Mouse (Mus musculus) macrophage (primary cell): ENCODE measurements around the gene Gabrp. TPM values are rescaled to one million over a fixed set of nuclear protein-coding genes. Genes with fewer than 3 reads are reported as not detected.

ENCODE experiments used
- H3K27ac ChIP-seq: fragments of 350-480 bp; formaldehyde crosslinking; 2 replicates; pipeline ENCODE4 v1.9.0; 2021
- H3K36me3 ChIP-seq: fragments of 350-480 bp; formaldehyde crosslinking; 2 replicates; pipeline ENCODE4 v1.9.0; 2021; ENCODE audit errors: inconsistent target
- H3K4me3 ChIP-seq: fragments of 350-480 bp; formaldehyde crosslinking; 2 replicates; pipeline ENCODE4 v1.9.0; 2021; ENCODE audit errors: inconsistent target
- H3K79me2 ChIP-seq: fragments of 350-480 bp; formaldehyde crosslinking; 2 replicates; pipeline ENCODE4 v1.9.0; 2021; ENCODE audit errors: inconsistent target
- WGBS: methylation state at CpG from one replicate; pipeline ENCODE4 v1.1.7; 2026; ENCODE audit warnings: inconsistent platforms; ENCODE audit not compliant: missing documents; 5-methylcytosine and 5-hydroxymethylcytosine counted together
- polyA plus RNA-seq: library from polyadenylated mRNA; stranded (reverse); fragments of 250-400 nt; gene quantifications from 3 replicates; pipeline ENCODE4 v1.2.4, GENCODE M21; 2018; ENCODE audit warnings: inconsistent platforms

Gene Gabrp
- polyA plus RNA-seq, 1 experiment from 2014 or later = not detected

- H3K4me3 ChIP-seq = no peak overlapping the region
- no peak overlapping the region for H3K27ac ChIP-seq
- H3K79me2 ChIP-seq = no peaks in the 10 kb centered on the region
- 89% methylated on average over 14 of the region's 14 CpGs for WGBS
- H3K36me3 ChIP-seq = no peaks in the 10 kb centered on the region
Observed at GRCm38 (mm10) chr11:33550861-33551560, 27.7 kb downstream of the Gabrp start.

- 73% methylated on average over 2 of the region's 2 CpGs for WGBS
- Histone ChIP-seq H3K4me3 (no peak overlapping the region), H3K36me3 (no peaks in the 10 kb centered on the region), H3K27ac (no peak overlapping the region), H3K79me2 (no peaks in the 10 kb centered on the region)
Observed at GRCm38 (mm10) chr11:33547386-33547785, 31.4 kb downstream of the Gabrp start.

DNA sequence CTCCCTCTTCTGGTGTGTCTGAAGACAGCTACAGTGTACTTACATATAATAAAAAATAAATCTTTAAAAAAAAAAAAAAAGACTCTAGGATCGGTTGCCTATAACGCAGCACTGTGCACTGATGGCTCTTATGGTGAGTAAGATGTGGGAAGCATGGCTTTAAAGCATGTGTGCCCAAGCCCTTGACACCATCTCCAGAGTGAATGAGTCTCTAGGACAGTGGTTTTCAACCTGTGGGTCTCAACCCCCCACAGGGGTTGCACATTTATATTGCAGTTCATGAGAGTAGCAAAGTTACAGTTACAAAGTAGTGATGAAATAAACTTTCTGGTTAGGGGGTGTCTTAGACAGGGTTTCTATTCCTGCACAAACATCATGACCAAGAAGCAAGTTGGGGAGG is 33.8 kb downstream of the Gabrp start:
- H3K27ac ChIP-seq = no peak overlapping the region
- no peaks in the 10 kb centered on the region for H3K79me2 ChIP-seq
- WGBS = 87% methylated on average over 2 of the region's 2 CpGs
- no peak overlapping the region for H3K4me3 ChIP-seq
- H3K36me3 ChIP-seq = no peaks in the 10 kb centered on the region

- Histone ChIP-seq H3K27ac (no peak overlapping the region), H3K79me2 (no peaks in the 10 kb centered on the region), H3K36me3 (no peaks in the 10 kb centered on the region), H3K4me3 (no peak overlapping the region)
- WGBS = 79% methylated on average over 11 of the region's 11 CpGs
Observed at GRCm38 (mm10) chr11:33544121-33544520, 34.6 kb downstream of the Gabrp start.

- 78% methylated on average over 5 of the region's 5 CpGs for WGBS
- Histone ChIP-seq H3K36me3 (no peaks in the 10 kb centered on the region), H3K27ac (no peak overlapping the region)
Observed at GRCm38 (mm10) chr11:33537390-33538125, 41.2 kb downstream of the Gabrp start.

DNA sequence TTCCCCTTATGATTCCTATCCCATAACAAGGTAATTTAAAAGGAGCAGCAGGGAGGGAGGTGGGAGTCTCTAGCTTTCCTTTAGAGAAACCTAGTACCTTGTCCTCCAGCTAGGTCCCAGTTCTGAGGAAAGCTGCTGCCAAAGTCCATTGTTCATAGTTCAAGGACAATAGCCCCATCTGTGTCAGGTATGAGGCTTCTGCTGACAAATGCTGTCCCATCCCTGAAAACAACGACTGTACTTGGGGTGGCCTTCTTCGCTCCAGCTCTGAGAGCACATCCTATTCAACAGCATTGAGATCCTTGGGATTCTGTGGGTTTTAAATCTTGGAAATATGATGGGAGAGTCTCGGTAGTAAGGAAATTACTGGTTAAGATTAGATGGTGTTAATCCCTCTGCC is 42.1 kb downstream of the Gabrp start:
- Histone ChIP-seq H3K4me3 (no peak overlapping the region), H3K27ac (no peak overlapping the region), H3K36me3 (no peaks in the 10 kb centered on the region), H3K79me2 (no peaks in the 10 kb centered on the region)
- WGBS = 95% methylated on average over 3 of the region's 3 CpGs

More at GRCm38 (mm10) chr11:33537390-33538125, 41.2 kb downstream of the Gabrp start:
- no peaks in the 10 kb centered on the region for H3K79me2 ChIP-seq
- no peak overlapping the region for H3K4me3 ChIP-seq

DNA sequence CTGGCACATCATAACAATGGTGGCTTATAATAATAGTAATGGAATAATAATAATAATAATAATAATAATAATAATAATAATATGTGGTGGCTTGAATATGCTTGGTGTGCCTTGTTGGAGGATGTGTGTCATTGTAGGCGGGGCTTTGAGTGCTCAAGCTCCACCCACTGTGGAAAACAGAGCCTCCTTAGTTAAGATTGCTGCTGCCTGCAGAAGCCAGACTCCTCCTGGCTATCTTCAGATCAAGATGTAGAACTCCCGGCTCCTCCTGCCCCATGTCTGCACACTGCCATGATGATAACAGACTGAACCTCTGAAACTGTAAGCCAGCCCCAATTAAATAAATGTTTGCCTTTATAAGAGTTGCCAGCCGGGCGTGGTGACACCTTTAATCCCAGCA is 44.2 kb downstream of the Gabrp start:
- 83% methylated on average over 3 of the region's 4 CpGs for WGBS
- no peaks in the 10 kb centered on the region for H3K36me3 ChIP-seq
- H3K79me2 ChIP-seq = no peaks in the 10 kb centered on the region
- H3K4me3 ChIP-seq = no peak overlapping the region
- no peak overlapping the region for H3K27ac ChIP-seq

DNA sequence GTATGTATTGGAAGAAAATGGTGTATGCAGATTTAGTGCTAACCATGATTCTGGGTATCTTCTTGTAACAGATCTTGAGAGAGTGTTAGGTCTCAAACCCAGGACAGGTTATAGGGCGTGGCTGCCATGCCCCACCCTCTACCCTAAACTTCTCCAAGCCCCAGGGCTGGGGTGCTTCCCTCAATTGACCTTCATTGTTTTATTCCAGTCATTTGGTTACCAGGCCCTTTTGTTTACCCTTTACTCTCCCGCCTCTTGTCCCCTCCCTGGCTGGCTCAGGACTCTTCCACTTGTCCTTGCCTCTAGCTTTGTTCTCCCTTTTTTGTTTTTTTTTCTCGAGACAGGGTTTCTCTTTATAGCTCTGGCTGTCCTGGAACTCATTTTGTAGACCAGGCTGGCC is 45.2 kb downstream of the Gabrp start:
- no peaks in the 10 kb centered on the region for H3K79me2 ChIP-seq
- no peak overlapping the region for H3K4me3 ChIP-seq
- H3K36me3 ChIP-seq = no peaks in the 10 kb centered on the region
- no peak overlapping the region for H3K27ac ChIP-seq
- WGBS = 58% methylated on average over 3 of the region's 3 CpGs

- no peak overlapping the region for H3K4me3 ChIP-seq
- WGBS = 36% methylated on average over 2 of the region's 2 CpGs
- no peak overlapping the region for H3K27ac ChIP-seq
- H3K79me2 ChIP-seq = no peaks in the 10 kb centered on the region
- no peaks in the 10 kb centered on the region for H3K36me3 ChIP-seq
Observed at GRCm38 (mm10) chr11:33529576-33529975, 49.2 kb downstream of the Gabrp start.

DNA sequence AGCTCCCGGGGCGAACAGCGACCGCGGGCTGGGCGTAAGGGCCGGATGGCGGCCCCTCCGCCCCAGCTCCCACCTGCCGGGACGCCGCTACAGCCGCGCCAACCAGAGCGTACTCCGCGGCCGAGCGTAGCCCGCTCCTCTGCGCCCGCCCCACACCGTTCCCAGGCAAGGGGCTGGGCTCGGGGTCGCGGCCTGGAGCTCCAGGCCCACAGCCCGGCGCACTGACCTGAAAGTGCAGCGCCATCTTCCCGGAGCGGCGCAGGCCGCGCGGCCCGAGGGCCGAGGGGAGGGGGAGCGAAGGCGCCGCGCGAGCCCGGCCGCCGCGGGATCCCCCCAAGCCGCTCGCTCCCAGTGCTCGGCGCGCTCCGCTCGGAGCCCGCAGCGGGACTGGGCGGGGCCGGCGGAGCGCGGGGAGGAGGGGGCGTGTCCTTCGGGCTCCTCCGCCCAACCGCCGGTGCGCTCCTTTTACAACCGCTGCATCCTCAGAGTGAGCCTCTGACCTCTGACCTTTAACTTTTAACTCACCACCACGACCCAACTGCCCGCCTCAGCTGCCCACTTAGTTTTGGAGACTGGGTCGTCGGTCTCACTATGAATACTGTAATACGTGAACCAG is 65.3 kb downstream of the Gabrp start, which contains the start of gene Ranbp17:
Gene Ranbp17, minus strand, starts transcription at position 371 of the 616 bp plus-strand sequence.
- WGBS = 6% methylated on average over 64 of the region's 72 CpGs
- H3K4me3 ChIP-seq = no peak within 1 kb of the TSS
- no peaks in the 10 kb centered on the region for H3K79me2 ChIP-seq
- H3K27ac ChIP-seq = no peak within 1 kb of the TSS
- no peaks in the 10 kb centered on the region for H3K36me3 ChIP-seq

- H3K27ac ChIP-seq = no peak overlapping the region
- no peaks in the 10 kb centered on the region for H3K36me3 ChIP-seq
- no peaks in the 10 kb centered on the region for H3K79me2 ChIP-seq
- 2% methylated on average over 43 of the region's 43 CpGs for WGBS
- no peak overlapping the region for H3K4me3 ChIP-seq
Observed at GRCm38 (mm10) chr11:33512854-33513375, 65.8 kb downstream of the Gabrp start.

- no peak overlapping the region for H3K27ac ChIP-seq
- no peaks in the 10 kb centered on the region for H3K36me3 ChIP-seq
- no peak overlapping the region for H3K4me3 ChIP-seq
- H3K79me2 ChIP-seq = no peaks in the 10 kb centered on the region
Observed at GRCm38 (mm10) chr11:33509401-33509800, 69.4 kb downstream of the Gabrp start.
